Mouse (Mus musculus) neural tube, embryonic 11.5 days (tissue): Measurements from ENCODE around the gene Gm21789. TPM values are rescaled to one million over a fixed set of nuclear protein-coding genes. Genes with fewer than 3 reads are reported as not detected.
"Not testable (repeated sequence)": the region's sequence is repeated elsewhere in the genome, so short reads cannot be mapped to it uniquely, and the experiment has no call there.

Experiments
- ATAC-seq: fragments of 200-750 bp; cut with Nextera tagmentation; 2 replicates; pipeline ENCODE4 v1.8.0; 2017; ENCODE audit warnings: moderate number of reproducible peaks, mild to moderate bottlenecking, moderate TSS enrichment, moderate library complexity; ENCODE audit not compliant: insufficient read depth, low FRiP score, low TSS enrichment
- DNase-seq: peaks from one replicate; pipeline ENCODE4 v3.0.0-alpha.2; 2015; ENCODE audit warnings: low spot score
- H3K27ac ChIP-seq: fragments of 300-500 bp; sonication (generic); 2 replicates; pipeline ENCODE4 v1.5.1; 2014; ENCODE audit warnings: low read depth, mild to moderate bottlenecking, low read length
- H3K27me3 ChIP-seq: fragments of 300-500 bp; sonication (generic); 2 replicates; pipeline ENCODE4 v1.6.1; 2014; ENCODE audit warnings: mild to moderate bottlenecking, low read length, mixed read lengths; ENCODE audit not compliant: control insufficient read depth, insufficient read depth
- H3K36me3 ChIP-seq: fragments of 300-500 bp; sonication (generic); 2 replicates; pipeline ENCODE4 v1.6.1; 2014; ENCODE audit warnings: mild to moderate bottlenecking, low read length, moderate library complexity, mixed read lengths; ENCODE audit not compliant: control insufficient read depth, insufficient read depth
- H3K4me1 ChIP-seq: fragments of 300-500 bp; sonication (generic); 2 replicates; pipeline ENCODE4 v1.6.1; 2014; ENCODE audit warnings: low read length, mixed read lengths; ENCODE audit not compliant: control insufficient read depth, insufficient read depth
- H3K4me2 ChIP-seq: fragments of 300-500 bp; sonication (generic); 2 replicates; pipeline ENCODE4 v1.6.1; 2014; ENCODE audit warnings: low read depth, mild to moderate bottlenecking, moderate library complexity
- H3K4me3 ChIP-seq: fragments of 300-500 bp; sonication (generic); 2 replicates; pipeline ENCODE4 v1.5.1; 2014; ENCODE audit warnings: low read depth, low read length
- H3K9ac ChIP-seq: fragments of 300-500 bp; sonication (generic); 2 replicates; pipeline ENCODE4 v1.6.1; 2014; ENCODE audit warnings: mild to moderate bottlenecking, low read length
- H3K9me3 ChIP-seq: fragments of 300-500 bp; sonication (generic); 2 replicates; pipeline ENCODE4 v1.6.1; 2016; ENCODE audit warnings: low read length; ENCODE audit not compliant: control insufficient read depth
- WGBS: fragments of 180-500 bp; shearing (Covaris S2); extraction: QIAGEN DNeasy Blood & Tissue Kit; methylation state at CpG from one replicate; pipeline ENCODE4 v1.1.7; 2014; 5-methylcytosine and 5-hydroxymethylcytosine counted together
- polyA plus RNA-seq: library from polyadenylated mRNA; unstranded; fragments of >200 nt; fragmentation: Nextera tagmentation; extraction: Ambion mirVana; gene quantifications from 2 replicates; pipeline ENCODE4 v1.2.1, GENCODE M21; 2014

The Gm21789 gene
- polyA plus RNA-seq = not detected in 2 replicates

DNA sequence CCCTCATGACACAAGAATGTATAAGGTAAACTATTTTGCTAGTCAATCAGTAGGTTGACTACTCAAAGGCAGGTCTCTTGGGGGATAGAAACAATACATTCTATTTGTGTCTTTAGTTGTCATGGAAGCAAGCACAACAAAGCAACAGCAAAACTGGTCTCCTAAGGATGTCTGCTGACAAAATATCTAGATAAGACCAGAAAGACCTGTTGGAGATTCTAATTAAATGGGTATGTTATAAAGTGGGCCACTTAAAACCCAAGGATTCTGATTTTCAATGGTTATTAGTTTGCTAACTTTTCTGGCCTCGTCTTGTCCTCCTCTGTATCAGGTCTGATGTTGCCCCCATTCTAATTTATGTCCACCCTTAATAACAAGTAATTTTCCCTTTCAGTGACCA is at the start of gene Gm21789:
TSS of gene Gm21789 (plus strand) at position 301 of the 400 bp plus-strand sequence.
- H3K4me3 ChIP-seq, H3K4me1 ChIP-seq, H3K9ac ChIP-seq, H3K4me2 ChIP-seq, ATAC-seq, H3K9me3 ChIP-seq, H3K27me3 ChIP-seq, DNase-seq, H3K36me3 ChIP-seq, H3K27ac ChIP-seq: not testable (repeated sequence)
- no CpG with 5 or more reads among the region's 1 CpGs for WGBS

DNA sequence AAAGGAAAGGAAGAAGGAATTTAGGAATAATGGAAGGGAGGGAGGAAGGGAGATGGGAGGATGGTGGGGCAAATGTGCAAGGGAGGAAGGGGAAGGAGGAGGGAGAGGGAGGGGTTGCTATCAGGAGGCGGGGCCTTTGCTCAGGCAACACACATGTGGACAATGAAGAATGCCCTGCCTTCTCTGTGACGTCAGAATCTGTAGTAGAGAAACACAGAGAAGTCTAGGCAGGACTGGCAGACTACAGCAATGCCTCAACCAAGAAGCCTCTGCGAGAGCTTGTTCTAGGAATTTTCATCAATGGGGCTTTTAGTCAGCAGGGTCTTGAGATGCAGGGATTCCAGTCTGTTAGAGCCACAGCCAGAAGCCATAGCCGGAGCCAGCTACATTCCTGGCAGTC is 47.2 kb upstream of the Gm21789 start, which contains the start of gene Btbd35f30:
TSS of gene Btbd35f30 (plus strand) at position 301 of the 400 bp plus-strand sequence.
- not testable (repeated sequence) for H3K27me3 ChIP-seq, ATAC-seq, H3K9me3 ChIP-seq, H3K27ac ChIP-seq, H3K4me1 ChIP-seq, H3K9ac ChIP-seq, H3K4me2 ChIP-seq, H3K36me3 ChIP-seq, DNase-seq, H3K4me3 ChIP-seq
- no CpG with 5 or more reads among the region's 4 CpGs for WGBS

DNA sequence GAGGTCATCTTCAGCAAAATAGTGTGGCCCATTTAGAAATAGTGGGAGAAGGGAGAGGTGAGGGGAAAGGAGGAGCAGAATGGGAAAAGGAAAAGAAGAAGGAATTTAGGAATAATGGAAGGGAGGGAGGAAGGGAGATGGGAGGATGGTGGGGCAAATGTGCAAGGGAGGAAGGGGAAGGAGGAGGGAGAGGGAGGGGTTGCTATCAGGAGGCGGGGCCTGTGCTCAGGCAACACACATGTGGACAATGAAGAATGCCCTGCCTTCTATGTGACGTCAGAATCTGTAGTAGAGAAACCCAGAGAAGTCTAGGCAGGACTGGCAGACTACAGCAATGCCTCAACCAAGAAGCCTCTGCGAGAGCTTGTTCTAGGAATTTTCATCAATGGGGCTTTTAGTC is 32.0 kb downstream of the Gm21789 start, which contains the start of gene Btbd35f5:
TSS of gene Btbd35f5 (plus strand) at position 301 of the 400 bp plus-strand sequence.
- not testable (repeated sequence) for ATAC-seq

More for the DNA sequence above, 32.0 kb downstream of the Gm21789 start, which contains the start of gene Btbd35f5:
- H3K27ac ChIP-seq, DNase-seq, H3K9ac ChIP-seq, H3K9me3 ChIP-seq, H3K4me1 ChIP-seq, H3K4me3 ChIP-seq, H3K4me2 ChIP-seq, H3K36me3 ChIP-seq, H3K27me3 ChIP-seq: not testable (repeated sequence)
- WGBS = no CpG with 5 or more reads among the region's 3 CpGs

Other genes with a start within 250 kb of the Gm21789 start
- not detected in 2 replicates for gene Btbd35f21, start 215.7 kb upstream of the Gm21789 start, polyA plus RNA-seq
- gene Btbd35f30, start 47.1 kb upstream of the Gm21789 start, polyA plus RNA-seq = not detected in 2 replicates
- not detected in 2 replicates for gene Btbd35f5, start 32.1 kb downstream of the Gm21789 start, polyA plus RNA-seq